Mouse (Mus musculus) embryonic fibroblast, embryonic 13.5 days (primary cell): ENCODE measurements around the gene Shroom3.

ENCODE experiments used
- CTCF ChIP-seq: IDR thresholded peaks from 2 replicates; pipeline ENCODE4 v1.5.1; 2011; ENCODE audit warnings: mild to moderate bottlenecking, control low read depth, low read length, moderate library complexity, borderline replicate concordance; ENCODE audit not compliant: insufficient read depth
- POLR2A ChIP-seq: IDR thresholded peaks from 2 replicates; pipeline ENCODE4 v1.6.1; 2011; ENCODE audit warnings: low read depth, mild to moderate bottlenecking, control low read depth, low read length, moderate library complexity

- TF ChIP-seq POLR2A (no peak), CTCF (no peak)
These were observed 166.5 kb downstream of the Shroom3 start for GRCm38 (mm10) chr5:92849743-92850142.
